Mouse (Mus musculus): ENCODE measurements around the gene Tyw1. TPM values are rescaled to one million over a fixed set of nuclear protein-coding genes. Genes with fewer than 3 reads are reported as not detected.

Gene Tyw1
- polyA plus RNA-seq (2016; fragmentation: Nextera tagmentation; extraction: Ambion mirVana), result 35.0 and 36.1 TPM in 2 replicates

- peak within 1 kb of the TSS; percentile 78 for H3K4me3 ChIP-seq
- no peaks in the 10 kb centered on the region for H3K27me3 ChIP-seq (ENCODE audit: low read depth, poor library complexity, severe bottlenecking)
- H3K27ac ChIP-seq (replicated peaks), result peak within 1 kb of the TSS; percentile 89
- peaks cover 48% of the 10 kb centered on the region for H3K36me3 ChIP-seq
- peak; percentile 97 for DNase-seq (ENCODE audit: low spot score)
- no peaks in the 10 kb centered on the region for H3K9me3 ChIP-seq (replicated peaks)
- under 1% methylated on average over 52 of the region's 52 CpGs for WGBS
- H3K4me1 ChIP-seq, result peaks cover 22% of the 10 kb centered on the region
Observed at GRCm38 (mm10) chr5:130255017-130255720, at the start of gene Tyw1, which contains the start of gene Sbds. Tyw1 (plus strand) TSS chr5:130255619. Sbds (minus strand) TSS chr5:130255530.

GRCm38 (mm10) chr5:130207299-130207698 lies 48.1 kb upstream of the Tyw1 start:
- Histone ChIP-seq H3K9me3 (replicated peaks) (no peaks in the 10 kb centered on the region), H3K4me1 (no peaks in the 10 kb centered on the region), H3K27ac (replicated peaks) (no peak overlapping the region), H3K4me3 (no peak overlapping the region), H3K27me3 (ENCODE audit: low read depth, poor library complexity, severe bottlenecking) (no peaks in the 10 kb centered on the region), H3K36me3 (peaks cover 77% of the 10 kb centered on the region)
- 96% methylated on average over 4 of the region's 4 CpGs for WGBS
- no peak for DNase-seq (ENCODE audit: low spot score)

- H3K4me3 ChIP-seq, result no peak overlapping the region
- WGBS, result 91% methylated on average over 11 of the region's 11 CpGs
- H3K36me3 ChIP-seq, result peaks cover 64% of the 10 kb centered on the region
- no peak for DNase-seq (ENCODE audit: low spot score)
- peaks cover 5% of the 10 kb centered on the region; the same call in 1 of the 2 replicates for H3K9me3 ChIP-seq (replicated peaks)
- H3K27ac ChIP-seq (replicated peaks), result no peak overlapping the region
- H3K27me3 ChIP-seq (ENCODE audit: low read depth, poor library complexity, severe bottlenecking), result no peaks in the 10 kb centered on the region
- H3K4me1 ChIP-seq, result no peaks in the 10 kb centered on the region
Observed at GRCm38 (mm10) chr5:130212956-130213355, 42.5 kb upstream of the Tyw1 start.

GRCm38 (mm10) chr5:130216781-130217180 lies 38.6 kb upstream of the Tyw1 start, which contains the start of gene Tmem248:
Tmem248 (plus strand) TSS chr5:130217081.
- Histone ChIP-seq H3K4me3 (no peak within 1 kb of the TSS), H3K4me1 (peaks cover 10% of the 10 kb centered on the region), H3K36me3 (peaks cover 26% of the 10 kb centered on the region), H3K27me3 (ENCODE audit: low read depth, poor library complexity, severe bottlenecking) (no peaks in the 10 kb centered on the region), H3K27ac (replicated peaks) (no peak within 1 kb of the TSS), H3K9me3 (replicated peaks) (peaks cover 9% of the 10 kb centered on the region)
- WGBS, result 81% methylated on average over 7 of the region's 7 CpGs
- no peak for DNase-seq (ENCODE audit: low spot score)

GRCm38 (mm10) chr5:130217406-130217805 lies 38.0 kb upstream of the Tyw1 start:
- 88% methylated on average over 4 of the region's 4 CpGs for WGBS
- H3K27me3 ChIP-seq (ENCODE audit: low read depth, poor library complexity, severe bottlenecking), result no peaks in the 10 kb centered on the region
- H3K36me3 ChIP-seq, result peaks cover 20% of the 10 kb centered on the region
- H3K4me1 ChIP-seq, result peaks cover 10% of the 10 kb centered on the region
- H3K9me3 ChIP-seq (replicated peaks), result peaks cover 9% of the 10 kb centered on the region
- no peak overlapping the region for H3K4me3 ChIP-seq
- H3K27ac ChIP-seq (replicated peaks), result no peak overlapping the region
- DNase-seq (ENCODE audit: low spot score), result no peak

GRCm38 (mm10) chr5:130218336-130218735 lies 37.1 kb upstream of the Tyw1 start:
- 90% methylated on average over 5 of the region's 5 CpGs for WGBS
- Histone ChIP-seq H3K4me3 (no peak overlapping the region), H3K9me3 (replicated peaks) (peaks cover 9% of the 10 kb centered on the region), H3K36me3 (peaks cover 10% of the 10 kb centered on the region), H3K27me3 (ENCODE audit: low read depth, poor library complexity, severe bottlenecking) (no peaks in the 10 kb centered on the region), H3K27ac (replicated peaks) (no peak overlapping the region), H3K4me1 (peaks cover 17% of the 10 kb centered on the region)
- no peak for DNase-seq (ENCODE audit: low spot score)

- H3K27ac ChIP-seq (replicated peaks), result peak overlapping the region; percentile 97; the same call in 1 of the 2 replicates
- DNase-seq (ENCODE audit: low spot score), result no peak
- peaks cover 15% of the 10 kb centered on the region; the same call in 1 of the 2 replicates for H3K36me3 ChIP-seq
- no peaks in the 10 kb centered on the region for H3K27me3 ChIP-seq (ENCODE audit: low read depth, poor library complexity, severe bottlenecking)
- peaks cover 9% of the 10 kb centered on the region for H3K9me3 ChIP-seq (replicated peaks)
- peaks cover 25% of the 10 kb centered on the region for H3K4me1 ChIP-seq
- H3K4me3 ChIP-seq, result peak overlapping the region; percentile 100
- WGBS, result 45% methylated on average over 2 of the region's 2 CpGs
Observed at GRCm38 (mm10) chr5:130221316-130221715, 34.1 kb upstream of the Tyw1 start.

- peaks cover 15% of the 10 kb centered on the region; the same call in 1 of the 2 replicates for H3K36me3 ChIP-seq
- peak overlapping the region; percentile 100 for H3K4me3 ChIP-seq
- no peaks in the 10 kb centered on the region for H3K27me3 ChIP-seq (ENCODE audit: low read depth, poor library complexity, severe bottlenecking)
- peaks cover 9% of the 10 kb centered on the region for H3K9me3 ChIP-seq (replicated peaks)
- 3% methylated on average over 10 of the region's 10 CpGs for WGBS
- H3K27ac ChIP-seq (replicated peaks), result peak overlapping the region; percentile 97
- DNase-seq (ENCODE audit: low spot score), result no peak
- H3K4me1 ChIP-seq, result peaks cover 25% of the 10 kb centered on the region
Observed at GRCm38 (mm10) chr5:130221760-130222145, 33.7 kb upstream of the Tyw1 start.

- peak; percentile 93 for DNase-seq (ENCODE audit: low spot score)
Observed at GRCm38 (mm10) chr5:130222146-130223004, 33.0 kb upstream of the Tyw1 start.

GRCm38 (mm10) chr5:130226790-130227189 lies 28.6 kb upstream of the Tyw1 start:
- WGBS, result 94% methylated on average over 3 of the region's 3 CpGs
- no peaks in the 10 kb centered on the region for H3K9me3 ChIP-seq (replicated peaks)
- peaks cover 45% of the 10 kb centered on the region for H3K36me3 ChIP-seq
- H3K4me3 ChIP-seq, result no peak overlapping the region
- peaks cover 16% of the 10 kb centered on the region for H3K4me1 ChIP-seq
- DNase-seq (ENCODE audit: low spot score), result no peak
- H3K27me3 ChIP-seq (ENCODE audit: low read depth, poor library complexity, severe bottlenecking), result no peaks in the 10 kb centered on the region
- no peak overlapping the region for H3K27ac ChIP-seq (replicated peaks)

More at GRCm38 (mm10) chr5:130222146-130223004, 33.0 kb upstream of the Tyw1 start:
- under 1% methylated on average over 88 of the region's 88 CpGs for WGBS
- H3K27me3 ChIP-seq (ENCODE audit: low read depth, poor library complexity, severe bottlenecking), result no peaks in the 10 kb centered on the region
- peaks cover 15% of the 10 kb centered on the region; the same call in 1 of the 2 replicates for H3K36me3 ChIP-seq
- peaks cover 25% of the 10 kb centered on the region for H3K4me1 ChIP-seq
- H3K4me3 ChIP-seq, result peak overlapping the region; percentile 100
- peak overlapping the region; percentile 97 for H3K27ac ChIP-seq (replicated peaks)
- H3K9me3 ChIP-seq (replicated peaks), result peaks cover 9% of the 10 kb centered on the region

GRCm38 (mm10) chr5:130228120-130228519 lies 27.3 kb upstream of the Tyw1 start:
- Histone ChIP-seq H3K27ac (replicated peaks) (no peak overlapping the region), H3K4me1 (peaks cover 11% of the 10 kb centered on the region), H3K9me3 (replicated peaks) (no peaks in the 10 kb centered on the region), H3K36me3 (peaks cover 59% of the 10 kb centered on the region), H3K27me3 (ENCODE audit: low read depth, poor library complexity, severe bottlenecking) (no peaks in the 10 kb centered on the region), H3K4me3 (no peak overlapping the region)
- WGBS, result 96% methylated on average over 4 of the region's 4 CpGs
- no peak for DNase-seq (ENCODE audit: low spot score)

GRCm38 (mm10) chr5:130236302-130236701 lies 19.1 kb upstream of the Tyw1 start:
- Histone ChIP-seq H3K36me3 (peaks cover 99% of the 10 kb centered on the region), H3K27ac (replicated peaks) (no peak overlapping the region), H3K27me3 (ENCODE audit: low read depth, poor library complexity, severe bottlenecking) (no peaks in the 10 kb centered on the region), H3K9me3 (replicated peaks) (no peaks in the 10 kb centered on the region), H3K4me1 (no peaks in the 10 kb centered on the region), H3K4me3 (no peak overlapping the region)
- DNase-seq (ENCODE audit: low spot score), result no peak
- 98% methylated on average over 8 of the region's 8 CpGs for WGBS

Measured in midbrain, embryonic 10.5 days (tissue).